Mouse (Mus musculus): ENCODE measurements around the gene E030018B13Rik.

DNA sequence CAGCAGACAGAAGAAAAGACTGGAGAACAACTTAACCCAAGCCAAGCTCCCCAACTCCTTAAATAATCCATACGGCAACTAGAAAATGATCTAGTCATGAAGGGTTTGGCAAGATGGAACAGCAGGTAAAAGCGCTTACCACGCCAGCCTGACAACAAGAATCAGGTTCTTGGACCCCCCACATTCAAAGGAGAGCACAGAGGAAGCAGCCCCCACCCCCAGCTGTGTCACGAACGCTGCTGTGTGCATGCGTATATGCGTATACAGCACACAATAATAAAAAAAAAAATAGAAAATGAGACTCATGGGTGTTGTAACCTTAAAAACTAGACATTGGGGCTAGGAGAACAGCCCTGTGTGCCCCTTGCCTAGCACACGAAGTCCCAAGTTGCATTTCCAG is 16.7 kb upstream of the E030018B13Rik start:
- no peak for TF ChIP-seq TAL1 (IDR thresholded peaks at IDR 0.05; ENCODE audit: low read length)
- no peak for TF ChIP-seq GATA1 (IDR thresholded peaks at IDR 0.05; ENCODE audit: low read length)

Measured in erythroblast, embryonic 14.5 days (primary cell).